Comparison of ENCODE assay signal across 8 mouse cellular contexts in the genomic region with DNA sequence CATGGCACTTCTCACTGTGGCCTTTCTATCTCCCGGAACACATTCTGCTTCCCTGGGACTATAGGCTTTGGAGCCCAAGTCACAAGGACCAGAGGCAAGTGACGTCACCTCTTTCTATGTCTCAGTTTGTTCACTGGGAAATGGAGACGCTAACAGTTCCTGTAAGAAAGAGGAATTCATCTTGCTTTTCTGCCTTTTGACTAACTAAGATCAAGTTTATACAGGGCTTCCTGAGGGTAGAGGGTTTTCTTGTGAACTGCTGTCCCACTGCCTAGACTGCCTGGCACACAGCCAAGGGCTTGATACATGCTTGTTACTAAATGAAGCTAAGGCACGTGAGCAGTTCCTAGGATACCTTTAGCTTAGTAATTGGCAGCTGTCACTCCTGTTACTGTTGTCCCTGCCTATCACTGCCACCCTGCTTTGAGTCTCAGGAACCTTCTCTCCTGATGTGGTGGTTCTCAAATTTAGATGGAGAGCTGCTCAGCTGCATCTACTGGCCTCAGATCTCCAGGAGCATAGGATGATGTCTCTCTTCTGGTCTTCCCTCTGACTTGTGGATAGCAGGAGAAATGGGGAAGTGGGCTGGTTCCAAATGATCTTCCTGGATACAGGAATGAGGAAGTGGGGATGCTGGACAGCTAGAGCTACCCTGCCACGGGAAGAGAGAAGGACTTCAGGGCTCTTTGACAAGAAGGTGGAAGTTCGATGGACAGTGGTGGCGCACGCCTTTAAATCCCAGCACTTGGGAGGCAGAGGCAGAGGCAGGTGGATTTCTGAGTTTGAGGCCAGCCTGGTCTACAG. TPM values are rescaled to one million over a fixed set of nuclear protein-coding genes. Genes with fewer than 3 reads are reported as not detected.
A peak's percentile ranks its signal among the peaks of the same experiment; 100 is the strongest.
DNase-seq lines count a peak whose midpoint lies in the region; ATAC-seq and TF ChIP-seq lines count a peak whose summit lies in the region.

No protein-coding gene starts in this region.

- H3K9ac ChIP-seq in forebrain, postnatal 0 days = no peak overlapping the region
- H3K9ac ChIP-seq in liver, embryonic 11.5 days (ENCODE audit: low read depth, low read length) = peak overlapping the region; percentile 17; the same call in 1 of the 2 replicates
- H3K9ac ChIP-seq in forebrain, embryonic 13.5 days = no peak overlapping the region

- no peak for TF ChIP-seq CTCF in forebrain, postnatal 0 days (IDR thresholded peaks at IDR 0.05; ENCODE audit: low read depth)
- no peak for TF ChIP-seq CTCF in embryonic fibroblast, embryonic 13.5 days (IDR thresholded peaks at IDR 0.05; ENCODE audit: borderline replicate concordance, insufficient read depth, low read length)

- no peak overlapping the region for H3K4me3 ChIP-seq in forebrain, postnatal 0 days (ENCODE audit: low read depth, low read length)
- H3K4me3 ChIP-seq in forebrain, embryonic 10.5 days = no peak overlapping the region
- H3K4me3 ChIP-seq in embryonic fibroblast, embryonic 13.5 days (ENCODE audit: insufficient read depth, low read length) = no peak overlapping the region
- H3K4me3 ChIP-seq in liver, embryonic 11.5 days (ENCODE audit: low read depth, low read length) = no peak overlapping the region
- H3K4me3 ChIP-seq in midbrain, embryonic 10.5 days = no peak overlapping the region
- H3K4me3 ChIP-seq in forebrain, embryonic 13.5 days = no peak overlapping the region

- DNase-seq in forebrain, postnatal 0 days = peak; percentile 60
- no peak for DNase-seq in forebrain, embryonic 10.5 days (ENCODE audit: extremely low spot score, low spot score)
- peak; percentile 82 for DNase-seq in 416B (ENCODE audit: low read depth)
- no peak for DNase-seq in liver, embryonic 11.5 days (ENCODE audit: low spot score)
- no peak for DNase-seq in frontal cortex, adult 2 months (ENCODE audit: extremely low spot score in 1 of 2, low spot score in 1 of 2)
- no peak for DNase-seq in midbrain, embryonic 10.5 days (ENCODE audit: low spot score)

- H3K27me3 ChIP-seq in forebrain, postnatal 0 days (ENCODE audit: insufficient read depth, low read length) = no peaks in the 10 kb centered on the region
- 0 out of 2 replicates have a peak, but pooled peaks cover 8% of the 10 kb centered on the region for H3K27me3 ChIP-seq in forebrain, embryonic 10.5 days (ENCODE audit: poor library complexity, severe bottlenecking)
- H3K27me3 ChIP-seq in liver, embryonic 11.5 days (replicated peaks; ENCODE audit: control insufficient read depth, insufficient read depth, low read length) = no peaks in the 10 kb centered on the region
- 0 out of 2 replicates have a peak, but pooled peaks cover 5% of the 10 kb centered on the region for H3K27me3 ChIP-seq in midbrain, embryonic 10.5 days (ENCODE audit: low read depth, poor library complexity, severe bottlenecking)
- H3K27me3 ChIP-seq in forebrain, embryonic 13.5 days = no peaks in the 10 kb centered on the region

- H3K4me2 ChIP-seq in forebrain, postnatal 0 days (ENCODE audit: low read depth) = no peak overlapping the region
- peak overlapping the region; percentile 84 for H3K4me2 ChIP-seq in liver, embryonic 11.5 days
- no peak overlapping the region for H3K4me2 ChIP-seq in forebrain, embryonic 13.5 days

- no peaks in the 10 kb centered on the region for H3K36me3 ChIP-seq in forebrain, postnatal 0 days (ENCODE audit: insufficient read depth)
- peaks cover 13% of the 10 kb centered on the region for H3K36me3 ChIP-seq in forebrain, embryonic 10.5 days (replicated peaks)
- H3K36me3 ChIP-seq in liver, embryonic 11.5 days (ENCODE audit: control insufficient read depth, insufficient read depth, low read length) = peaks cover 14% of the 10 kb centered on the region
- peaks cover 16% of the 10 kb centered on the region for H3K36me3 ChIP-seq in midbrain, embryonic 10.5 days
- peaks cover 8% of the 10 kb centered on the region; the same call in 1 of the 2 replicates for H3K36me3 ChIP-seq in forebrain, embryonic 13.5 days (ENCODE audit: poor library complexity, severe bottlenecking)

- no peaks in the 10 kb centered on the region for H3K4me1 ChIP-seq in forebrain, postnatal 0 days (ENCODE audit: insufficient read depth)
- H3K4me1 ChIP-seq in forebrain, embryonic 10.5 days = peaks cover 53% of the 10 kb centered on the region
- H3K4me1 ChIP-seq in embryonic fibroblast, embryonic 13.5 days (ENCODE audit: control insufficient read depth, insufficient read depth, low read length) = peaks cover 10% of the 10 kb centered on the region
- peaks cover 50% of the 10 kb centered on the region for H3K4me1 ChIP-seq in liver, embryonic 11.5 days (replicated peaks; ENCODE audit: control insufficient read depth, insufficient read depth, low read length)
- H3K4me1 ChIP-seq in midbrain, embryonic 10.5 days = peaks cover 50% of the 10 kb centered on the region
- peaks cover 30% of the 10 kb centered on the region for H3K4me1 ChIP-seq in forebrain, embryonic 13.5 days

- no peaks in the 10 kb centered on the region for H3K9me3 ChIP-seq in forebrain, postnatal 0 days (ENCODE audit: low read length)
- no peaks in the 10 kb centered on the region for H3K9me3 ChIP-seq in forebrain, embryonic 10.5 days
- no peaks in the 10 kb centered on the region for H3K9me3 ChIP-seq in liver, embryonic 11.5 days (ENCODE audit: control insufficient read depth, low read length)
- no peaks in the 10 kb centered on the region for H3K9me3 ChIP-seq in midbrain, embryonic 10.5 days (replicated peaks)
- no peaks in the 10 kb centered on the region for H3K9me3 ChIP-seq in forebrain, embryonic 13.5 days (replicated peaks)

- H3K27ac ChIP-seq in forebrain, postnatal 0 days (ENCODE audit: low read depth, low read length) = no peak overlapping the region
- no peak overlapping the region for H3K27ac ChIP-seq in forebrain, embryonic 10.5 days
- peak overlapping the region; percentile 17 for H3K27ac ChIP-seq in embryonic fibroblast, embryonic 13.5 days (ENCODE audit: insufficient read depth, low read length)
- H3K27ac ChIP-seq in liver, embryonic 11.5 days (ENCODE audit: low read depth, low read length) = peak overlapping the region; percentile 89
- no peak overlapping the region for H3K27ac ChIP-seq in midbrain, embryonic 10.5 days (replicated peaks)
- no peak overlapping the region for H3K27ac ChIP-seq in forebrain, embryonic 13.5 days

- no peak for ATAC-seq in forebrain, postnatal 0 days
- ATAC-seq in liver, embryonic 11.5 days (replicated peaks; ENCODE audit: low FRiP score) = no peak
- ATAC-seq in forebrain, embryonic 13.5 days = no peak

- WGBS in forebrain, postnatal 0 days = 66% methylated on average over 8 of the region's 8 CpGs
- WGBS in forebrain, embryonic 10.5 days = 90% methylated on average over 8 of the region's 8 CpGs
- 60% methylated on average over 8 of the region's 8 CpGs for WGBS in liver, embryonic 11.5 days
- 85% methylated on average over 8 of the region's 8 CpGs for WGBS in midbrain, embryonic 10.5 days
- 77% methylated on average over 8 of the region's 8 CpGs for WGBS in forebrain, embryonic 13.5 days

- no peak for TF ChIP-seq POLR2A in embryonic fibroblast, embryonic 13.5 days (IDR thresholded peaks at IDR 0.05; ENCODE audit: low read depth, low read length)

RNA-seq across cellular contexts. Expression of gene Plekho2, which starts 4.2 kb away (rescaled TPM):
- 5.2 and 5.4 TPM in 2 replicates for total RNA-seq in forebrain, postnatal 0 days (2014; rRNA removed)
- polyA plus RNA-seq in forebrain, postnatal 0 days (2015; fragmentation: Nextera tagmentation; extraction: Ambion mirVana) = 3.1 and 4.0 TPM in 2 replicates
- 11.1 and 11.9 TPM in 2 replicates for polyA plus RNA-seq in forebrain, embryonic 10.5 days (2016; fragmentation: Nextera tagmentation; extraction: Ambion mirVana)
- polyA plus RNA-seq in embryonic fibroblast, embryonic 13.5 days (2011; ENCODE audit: insufficient read length, low read depth, missing spikeins) = 58.1 and 78.4 TPM in 2 replicates
- polyA plus RNA-seq in liver, embryonic 11.5 days (2014; fragmentation: Nextera tagmentation; extraction: Ambion mirVana) = 29.5 and 30.3 TPM in 2 replicates
- polyA plus RNA-seq in frontal cortex, adult 2 months (2012; rRNA removed) = 17.0 and 17.9 TPM in 2 replicates
- polyA plus RNA-seq in midbrain, embryonic 10.5 days (2016; fragmentation: Nextera tagmentation; extraction: Ambion mirVana) = 13.4 and 13.9 TPM in 2 replicates
- 4.9 and 5.5 TPM in 2 replicates for polyA plus RNA-seq in forebrain, embryonic 13.5 days (2015; fragmentation: Nextera tagmentation; extraction: Ambion mirVana)

RNA-seq across cellular contexts. Expression of gene Pif1, which starts 11.4 kb away (rescaled TPM):
- total RNA-seq in forebrain, postnatal 0 days (2014; rRNA removed) = 1.5 and 3.7 TPM in 2 replicates
- 0.75 and 1.0 TPM in 2 replicates for polyA plus RNA-seq in forebrain, postnatal 0 days (2015; fragmentation: Nextera tagmentation; extraction: Ambion mirVana)
- polyA plus RNA-seq in forebrain, embryonic 10.5 days (2016; fragmentation: Nextera tagmentation; extraction: Ambion mirVana) = 30.9 and 31.9 TPM in 2 replicates
- 8.3 and 10.9 TPM in 2 replicates for polyA plus RNA-seq in embryonic fibroblast, embryonic 13.5 days (2011; ENCODE audit: insufficient read length, low read depth, missing spikeins)
- polyA plus RNA-seq in liver, embryonic 11.5 days (2014; fragmentation: Nextera tagmentation; extraction: Ambion mirVana) = 16.4 and 18.0 TPM in 2 replicates
- polyA plus RNA-seq in frontal cortex, adult 2 months (2012; rRNA removed) = 0.24 and 0.36 TPM in 2 replicates
- 27.8 and 29.3 TPM in 2 replicates for polyA plus RNA-seq in midbrain, embryonic 10.5 days (2016; fragmentation: Nextera tagmentation; extraction: Ambion mirVana)
- 21.2 and 21.5 TPM in 2 replicates for polyA plus RNA-seq in forebrain, embryonic 13.5 days (2015; fragmentation: Nextera tagmentation; extraction: Ambion mirVana)

RNA-seq across cellular contexts. Expression of gene Rbpms2, which starts 53.9 kb away (rescaled TPM):
- 1.6 and 2.4 TPM in 2 replicates for total RNA-seq in forebrain, postnatal 0 days (2014; rRNA removed)
- 2.8 and 3.3 TPM in 2 replicates for polyA plus RNA-seq in forebrain, postnatal 0 days (2015; fragmentation: Nextera tagmentation; extraction: Ambion mirVana)
- 24.2 and 24.7 TPM in 2 replicates for polyA plus RNA-seq in forebrain, embryonic 10.5 days (2016; fragmentation: Nextera tagmentation; extraction: Ambion mirVana)
- 22.7 and 34.1 TPM in 2 replicates for polyA plus RNA-seq in embryonic fibroblast, embryonic 13.5 days (2011; ENCODE audit: insufficient read length, low read depth, missing spikeins)
- polyA plus RNA-seq in liver, embryonic 11.5 days (2014; fragmentation: Nextera tagmentation; extraction: Ambion mirVana) = 34.8 and 36.5 TPM in 2 replicates
- polyA plus RNA-seq in frontal cortex, adult 2 months (2012; rRNA removed) = 7.5 and 8.3 TPM in 2 replicates
- polyA plus RNA-seq in midbrain, embryonic 10.5 days (2016; fragmentation: Nextera tagmentation; extraction: Ambion mirVana) = 33.2 and 39.4 TPM in 2 replicates
- polyA plus RNA-seq in forebrain, embryonic 13.5 days (2015; fragmentation: Nextera tagmentation; extraction: Ambion mirVana) = 4.2 and 6.5 TPM in 2 replicates

RNA-seq across cellular contexts. Expression of gene Ankdd1a, which starts 55.6 kb away (rescaled TPM):
- 3.3 TPM in 2 replicates for total RNA-seq in forebrain, postnatal 0 days (2014; rRNA removed)
- 0.25 and 0.50 TPM in 2 replicates for polyA plus RNA-seq in forebrain, postnatal 0 days (2015; fragmentation: Nextera tagmentation; extraction: Ambion mirVana)
- not detected in 2 replicates for polyA plus RNA-seq in forebrain, embryonic 10.5 days (2016; fragmentation: Nextera tagmentation; extraction: Ambion mirVana)
- polyA plus RNA-seq in embryonic fibroblast, embryonic 13.5 days (2011; ENCODE audit: insufficient read length, low read depth, missing spikeins) = not detected in 2 replicates
- not detected in 2 replicates for polyA plus RNA-seq in liver, embryonic 11.5 days (2014; fragmentation: Nextera tagmentation; extraction: Ambion mirVana)
- polyA plus RNA-seq in frontal cortex, adult 2 months (2012; rRNA removed) = 2.3 and 2.4 TPM in 2 replicates
- 0.10 TPM in 1 of 2 replicates, not detected in the other for polyA plus RNA-seq in midbrain, embryonic 10.5 days (2016; fragmentation: Nextera tagmentation; extraction: Ambion mirVana)
- polyA plus RNA-seq in forebrain, embryonic 13.5 days (2015; fragmentation: Nextera tagmentation; extraction: Ambion mirVana) = 0.14 TPM in 1 of 2 replicates, not detected in the other

Comparison
In these comparisons a context has a peak if more than half of its experiments do, and no peak if none do; other contexts are left out.
1. DNase-seq: peak in forebrain, postnatal 0 days (single experiment) and 416B (single experiment); none in forebrain, embryonic 10.5 days (single experiment), liver, embryonic 11.5 days (single experiment), frontal cortex, adult 2 months (0 of 2) and midbrain, embryonic 10.5 days (single experiment).
2. H3K27ac ChIP-seq: peak in embryonic fibroblast, embryonic 13.5 days (single experiment) and liver, embryonic 11.5 days (single experiment); none in forebrain, postnatal 0 days (single experiment), forebrain, embryonic 10.5 days (single experiment), midbrain, embryonic 10.5 days (single experiment) and forebrain, embryonic 13.5 days (single experiment).